Mouse (Mus musculus): ENCODE data around the gene Fkbpl. TPM values are rescaled to one million over a fixed set of nuclear protein-coding genes. Genes with fewer than 3 reads are reported as not detected.

Gene Fkbpl
- polyA plus RNA-seq, 1 experiment from 2014 or later: 19.6 TPM

DNA sequence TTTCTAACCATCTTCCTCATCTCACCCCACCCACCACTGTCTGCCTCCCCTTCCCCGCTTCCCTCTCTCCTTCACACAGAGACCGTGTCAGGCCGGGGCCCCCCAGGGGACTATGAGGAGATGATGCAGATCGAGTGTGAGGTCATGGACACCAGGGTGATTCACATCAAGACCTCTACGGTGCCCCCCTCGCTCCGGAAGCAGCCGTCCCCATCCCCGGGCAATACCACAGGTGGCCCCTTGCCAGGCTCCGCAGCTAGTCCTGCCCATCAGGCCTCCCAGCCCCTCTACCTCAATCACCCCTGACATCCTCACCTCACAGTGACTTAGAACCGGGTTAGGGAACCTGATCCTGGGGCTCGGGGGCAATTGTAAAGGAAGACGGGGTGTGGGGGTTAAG is 9.8 kb downstream of the Fkbpl start:
- DNase-seq (ENCODE audit: low spot score): no peak
- Histone ChIP-seq H3K9me3 (no peaks in the 10 kb centered on the region), H3K27me3 (ENCODE audit: insufficient read depth, poor library complexity, severe bottlenecking) (peaks cover 5% of the 10 kb centered on the region), H3K4me3 (no peak overlapping the region; the same call in 1 of the 2 replicates), H3K4me1 (replicated peaks) (peaks cover 31% of the 10 kb centered on the region), H3K36me3 (peaks cover 62% of the 10 kb centered on the region), H3K27ac (peak overlapping the region; percentile 29; the same call in 1 of the 2 replicates)
- WGBS: 95% methylated on average over 13 of the region's 13 CpGs

- Histone ChIP-seq H3K4me1 (replicated peaks) (peaks cover 31% of the 10 kb centered on the region), H3K36me3 (peaks cover 54% of the 10 kb centered on the region), H3K27me3 (ENCODE audit: insufficient read depth, poor library complexity, severe bottlenecking) (peaks cover 13% of the 10 kb centered on the region), H3K9me3 (no peaks in the 10 kb centered on the region), H3K4me3 (no peak overlapping the region), H3K27ac (no peak overlapping the region)
- no peak for DNase-seq (ENCODE audit: low spot score)
- 87% methylated on average over 7 of the region's 7 CpGs for WGBS
Observed at GRCm38 (mm10) chr17:34655160-34655559, 10.6 kb downstream of the Fkbpl start.

GRCm38 (mm10) chr17:34655581-34655991 is 11.0 kb downstream of the Fkbpl start:
- 71% methylated on average over 4 of the region's 4 CpGs for WGBS
- Histone ChIP-seq H3K27me3 (ENCODE audit: insufficient read depth, poor library complexity, severe bottlenecking) (peaks cover 17% of the 10 kb centered on the region), H3K4me3 (no peak overlapping the region), H3K4me1 (replicated peaks) (peaks cover 35% of the 10 kb centered on the region), H3K9me3 (no peaks in the 10 kb centered on the region), H3K36me3 (peaks cover 50% of the 10 kb centered on the region), H3K27ac (peak overlapping the region; percentile 62; the same call in 1 of the 2 replicates)
- no peak for DNase-seq (ENCODE audit: low spot score)

DNA sequence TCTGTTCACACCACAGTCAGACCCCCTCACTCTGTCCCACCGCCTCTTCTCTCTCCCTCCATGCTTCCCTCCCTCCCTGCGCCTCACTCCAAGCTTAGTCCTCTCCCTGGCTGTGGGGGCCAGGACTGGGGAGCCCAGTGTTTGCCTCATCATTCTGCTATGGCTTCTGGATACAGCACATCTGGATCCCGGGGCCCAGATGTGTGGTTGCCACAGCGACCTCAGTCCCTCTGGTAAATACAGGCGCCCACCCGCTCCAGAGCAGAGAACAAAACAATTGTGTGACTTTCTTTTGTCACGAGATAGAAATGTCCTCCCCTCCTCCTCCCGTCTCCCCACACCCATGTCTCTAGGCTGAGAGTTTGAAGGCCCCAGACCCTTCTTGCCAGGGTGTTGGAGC is 12.1 kb downstream of the Fkbpl start:
- no peak overlapping the region for H3K4me3 ChIP-seq
- H3K9me3 ChIP-seq: no peaks in the 10 kb centered on the region
- peaks cover 28% of the 10 kb centered on the region for H3K27me3 ChIP-seq (ENCODE audit: insufficient read depth, poor library complexity, severe bottlenecking)
- WGBS: 38% methylated on average over 8 of the region's 8 CpGs
- no peak overlapping the region for H3K27ac ChIP-seq
- peaks cover 46% of the 10 kb centered on the region for H3K4me1 ChIP-seq (replicated peaks)
- peaks cover 39% of the 10 kb centered on the region for H3K36me3 ChIP-seq
- DNase-seq (ENCODE audit: low spot score): no peak

- Histone ChIP-seq H3K4me1 (replicated peaks) (peaks cover 46% of the 10 kb centered on the region), H3K27me3 (ENCODE audit: insufficient read depth, poor library complexity, severe bottlenecking) (peaks cover 29% of the 10 kb centered on the region), H3K27ac (no peak overlapping the region), H3K9me3 (no peaks in the 10 kb centered on the region), H3K4me3 (no peak overlapping the region), H3K36me3 (peaks cover 33% of the 10 kb centered on the region)
- WGBS: 27% methylated on average over 2 of the region's 2 CpGs
- DNase-seq (ENCODE audit: low spot score): no peak
Observed at GRCm38 (mm10) chr17:34657271-34657670, 12.7 kb downstream of the Fkbpl start.

GRCm38 (mm10) chr17:34658145-34658544 is 13.6 kb downstream of the Fkbpl start:
- Histone ChIP-seq H3K27ac (no peak overlapping the region), H3K36me3 (peaks cover 24% of the 10 kb centered on the region), H3K4me1 (replicated peaks) (peaks cover 46% of the 10 kb centered on the region), H3K4me3 (no peak overlapping the region), H3K9me3 (no peaks in the 10 kb centered on the region), H3K27me3 (ENCODE audit: insufficient read depth, poor library complexity, severe bottlenecking) (peaks cover 35% of the 10 kb centered on the region)
- no peak for DNase-seq (ENCODE audit: low spot score)
- 85% methylated on average over 2 of the region's 2 CpGs for WGBS

- 83% methylated on average over 3 of the region's 3 CpGs for WGBS
- Histone ChIP-seq H3K27me3 (ENCODE audit: insufficient read depth, poor library complexity, severe bottlenecking) (peaks cover 38% of the 10 kb centered on the region), H3K9me3 (no peaks in the 10 kb centered on the region), H3K27ac (no peak overlapping the region), H3K36me3 (peaks cover 20% of the 10 kb centered on the region), H3K4me1 (replicated peaks) (peaks cover 45% of the 10 kb centered on the region), H3K4me3 (no peak overlapping the region)
- no peak for DNase-seq (ENCODE audit: low spot score)
Observed at GRCm38 (mm10) chr17:34658591-34658990, 14.0 kb downstream of the Fkbpl start.

- Histone ChIP-seq H3K4me1 (replicated peaks) (peaks cover 41% of the 10 kb centered on the region), H3K27ac (no peak overlapping the region), H3K4me3 (no peak overlapping the region), H3K9me3 (no peaks in the 10 kb centered on the region), H3K36me3 (peaks cover 12% of the 10 kb centered on the region), H3K27me3 (ENCODE audit: insufficient read depth, poor library complexity, severe bottlenecking) (peaks cover 38% of the 10 kb centered on the region)
- no peak for DNase-seq (ENCODE audit: low spot score)
- WGBS: 76% methylated on average over 12 of the region's 12 CpGs
Observed at GRCm38 (mm10) chr17:34659181-34659896, 14.8 kb downstream of the Fkbpl start.

DNA sequence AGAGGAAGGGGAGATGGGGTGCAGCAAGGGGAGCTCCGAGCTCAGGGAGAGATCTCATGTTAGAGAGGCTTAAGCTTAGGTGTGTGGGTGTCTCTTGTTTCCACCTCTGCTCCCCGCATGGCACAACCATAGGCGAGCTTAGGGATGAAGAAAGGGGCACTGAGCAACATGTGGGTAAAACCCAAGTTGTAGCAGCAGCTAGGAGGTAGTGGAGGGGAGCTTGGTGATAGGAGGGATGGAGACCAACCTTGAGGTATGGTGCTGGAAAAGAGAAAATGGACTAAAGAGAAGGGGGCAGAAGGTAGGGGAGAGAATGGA is 15.3 kb downstream of the Fkbpl start:
- no peaks in the 10 kb centered on the region for H3K9me3 ChIP-seq
- peaks cover 41% of the 10 kb centered on the region for H3K4me1 ChIP-seq (replicated peaks)
- 66% methylated on average over 3 of the region's 3 CpGs for WGBS
- peaks cover 7% of the 10 kb centered on the region for H3K36me3 ChIP-seq
- no peak for DNase-seq (ENCODE audit: low spot score)
- no peak overlapping the region for H3K27ac ChIP-seq
- H3K4me3 ChIP-seq: no peak overlapping the region
- peaks cover 38% of the 10 kb centered on the region for H3K27me3 ChIP-seq (ENCODE audit: insufficient read depth, poor library complexity, severe bottlenecking)

- Histone ChIP-seq H3K4me3 (no peak overlapping the region), H3K4me1 (replicated peaks) (peaks cover 37% of the 10 kb centered on the region), H3K27me3 (ENCODE audit: insufficient read depth, poor library complexity, severe bottlenecking) (peaks cover 38% of the 10 kb centered on the region), H3K36me3 (peaks cover 2% of the 10 kb centered on the region), H3K9me3 (no peaks in the 10 kb centered on the region), H3K27ac (no peak overlapping the region)
- 39% methylated on average over 11 of the region's 11 CpGs for WGBS
- DNase-seq (ENCODE audit: low spot score): no peak
Observed at GRCm38 (mm10) chr17:34660259-34660820, 15.8 kb downstream of the Fkbpl start.

GRCm38 (mm10) chr17:34661121-34661591 is 16.6 kb downstream of the Fkbpl start:
- no peaks in the 10 kb centered on the region for H3K9me3 ChIP-seq
- H3K4me1 ChIP-seq (replicated peaks): peaks cover 29% of the 10 kb centered on the region
- no peaks in the 10 kb centered on the region for H3K36me3 ChIP-seq
- H3K27me3 ChIP-seq (ENCODE audit: insufficient read depth, poor library complexity, severe bottlenecking): peaks cover 45% of the 10 kb centered on the region
- no peak overlapping the region for H3K27ac ChIP-seq
- 10% methylated on average over 19 of the region's 19 CpGs for WGBS
- H3K4me3 ChIP-seq: peak overlapping the region; percentile 32
- no peak for DNase-seq (ENCODE audit: low spot score)

DNA sequence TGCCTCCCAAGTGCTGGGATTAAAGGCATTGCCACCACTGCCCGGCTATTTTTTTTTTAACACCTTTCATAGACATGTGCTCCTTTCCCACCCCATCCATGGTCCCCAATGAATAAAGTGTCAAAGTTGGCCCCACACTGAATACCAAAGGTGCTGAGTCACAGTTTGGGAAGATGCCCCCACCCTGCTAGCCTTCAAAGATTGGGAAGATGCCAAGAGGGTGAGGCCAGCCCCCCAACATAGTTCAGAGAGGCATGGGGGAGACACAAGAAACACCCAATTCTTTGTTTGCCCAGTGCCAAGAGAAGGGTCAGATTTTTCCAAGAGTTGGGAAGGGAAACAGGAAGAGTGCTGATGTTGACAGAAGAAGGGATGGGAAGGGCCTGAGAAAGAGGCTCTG is 17.9 kb downstream of the Fkbpl start:
- H3K4me1 ChIP-seq (replicated peaks): peaks cover 17% of the 10 kb centered on the region
- no peak overlapping the region for H3K4me3 ChIP-seq
- H3K27me3 ChIP-seq (ENCODE audit: insufficient read depth, poor library complexity, severe bottlenecking): peaks cover 45% of the 10 kb centered on the region
- H3K9me3 ChIP-seq: no peaks in the 10 kb centered on the region
- H3K36me3 ChIP-seq: no peaks in the 10 kb centered on the region
- 81% methylated on average over 1 of the region's 1 CpGs for WGBS
- DNase-seq (ENCODE audit: low spot score): no peak
- H3K27ac ChIP-seq: no peak overlapping the region

GRCm38 (mm10) chr17:34662978-34663377 is 18.4 kb downstream of the Fkbpl start:
- no peak for DNase-seq (ENCODE audit: low spot score)
- WGBS: 86% methylated on average over 8 of the region's 8 CpGs
- Histone ChIP-seq H3K9me3 (no peaks in the 10 kb centered on the region), H3K27ac (no peak overlapping the region), H3K27me3 (ENCODE audit: insufficient read depth, poor library complexity, severe bottlenecking) (peaks cover 45% of the 10 kb centered on the region), H3K36me3 (no peaks in the 10 kb centered on the region), H3K4me1 (replicated peaks) (peaks cover 15% of the 10 kb centered on the region), H3K4me3 (no peak overlapping the region)
